Mouse (Mus musculus): ENCODE results near the gene Dpf2.
A peak's percentile ranks its signal among the peaks of the same experiment; 100 is the strongest.

Dpf2 gene

GRCm38 (mm10) chr19:5937095-5937835 lies 24.5 kb upstream of the Dpf2 start:
- DNase-seq (ENCODE audit: low spot score in 2 of 2) = no peak

GRCm38 (mm10) chr19:5935691-5936090 lies 22.9 kb upstream of the Dpf2 start:
- no peak for DNase-seq (ENCODE audit: low spot score in 2 of 2)

DNA sequence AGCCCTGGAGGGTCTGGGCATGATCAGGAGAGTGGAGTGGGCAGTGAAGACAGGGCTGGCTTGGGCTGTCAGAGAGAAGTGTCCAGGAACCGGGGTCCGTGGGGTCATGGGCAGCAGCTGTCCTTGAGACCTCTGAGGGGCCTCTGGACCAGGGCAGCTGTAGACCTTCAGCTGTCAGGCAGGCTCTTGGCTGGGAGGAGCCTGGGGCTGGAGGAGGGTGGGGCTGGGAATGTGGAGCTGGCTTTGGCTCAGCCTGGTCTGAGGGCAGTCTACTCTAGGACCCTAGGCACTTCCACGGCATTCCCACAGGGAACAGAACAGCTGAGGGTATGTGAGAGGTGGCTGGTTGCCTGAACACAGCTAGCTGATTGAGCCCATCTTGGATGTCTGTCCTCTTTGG lies 22.5 kb upstream of the Dpf2 start:
- DNase-seq (ENCODE audit: low spot score in 2 of 2) = peak in 1 of 2 experiments; percentile 33

DNA sequence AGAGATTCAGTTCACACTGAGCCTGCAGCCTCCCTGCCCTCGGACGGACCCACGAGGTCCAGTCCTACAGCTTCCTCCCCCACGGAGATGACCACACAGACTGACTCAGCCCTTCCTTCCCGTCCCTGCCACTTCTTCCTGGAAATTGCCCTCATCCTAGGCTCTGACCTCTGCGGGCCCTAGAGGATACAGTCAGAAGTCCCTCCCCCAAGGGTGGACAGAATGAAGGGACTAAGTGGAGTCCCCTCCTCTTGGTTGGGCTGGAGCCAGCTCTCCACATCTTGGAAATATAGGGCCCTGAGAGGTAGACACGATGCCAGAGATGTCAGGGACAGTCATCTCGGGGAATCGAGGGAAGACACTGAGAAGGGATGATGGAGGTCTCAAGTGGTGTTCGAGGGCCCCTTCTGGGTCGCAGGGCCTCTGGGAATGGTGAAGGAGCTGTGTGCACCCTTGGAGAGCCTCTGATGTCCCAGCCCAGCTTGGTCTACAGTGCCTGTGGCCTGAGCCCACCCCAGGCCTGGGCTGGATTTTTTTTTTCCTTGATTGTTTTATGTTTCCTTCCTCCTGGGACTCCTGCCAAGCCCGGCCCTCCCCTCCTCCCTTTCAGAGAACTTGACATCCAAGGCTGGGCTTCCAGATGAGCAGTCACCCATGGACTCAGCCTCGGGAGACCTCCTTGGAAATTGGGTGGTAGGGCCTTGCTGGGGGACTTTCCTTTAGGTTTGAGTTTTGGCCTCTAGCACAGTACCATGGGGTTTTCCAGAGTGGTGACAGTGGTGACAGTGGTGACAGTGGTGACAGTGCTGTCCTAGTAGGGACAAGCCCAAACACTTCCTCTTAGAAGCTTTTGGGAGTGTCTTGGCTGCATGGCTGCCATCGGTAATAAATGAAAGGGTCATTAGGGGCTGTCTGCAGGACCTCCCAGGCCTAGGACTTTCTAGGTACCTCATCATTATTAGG lies 17.1 kb upstream of the Dpf2 start:
- peak in 1 of 2 experiments; percentile 35 for DNase-seq (ENCODE audit: low spot score in 2 of 2)

GRCm38 (mm10) chr19:5928546-5928945 lies 15.7 kb upstream of the Dpf2 start:
- DNase-seq (ENCODE audit: low spot score in 2 of 2) = no peak

- DNase-seq (ENCODE audit: low spot score in 2 of 2) = no peak
Observed at GRCm38 (mm10) chr19:5928104-5928503, 15.3 kb upstream of the Dpf2 start.

DNA sequence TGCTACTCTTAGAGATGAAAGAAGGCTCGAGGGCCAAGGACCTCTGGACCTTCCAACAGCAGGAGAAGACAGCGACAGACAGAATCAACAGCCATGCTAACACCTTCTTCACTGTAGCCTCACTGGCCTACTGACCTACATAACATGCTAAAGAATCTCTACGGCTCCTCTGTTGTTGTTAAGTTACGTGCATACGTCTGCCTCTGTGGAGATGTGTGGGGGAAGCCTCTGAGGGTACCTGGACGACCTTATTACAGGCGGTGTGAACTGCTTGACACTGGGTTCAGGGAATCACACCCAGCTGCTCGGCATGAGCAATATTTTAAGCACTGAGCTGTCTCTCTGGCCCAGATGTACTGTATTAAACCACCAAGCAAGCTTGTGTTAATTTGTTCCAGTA lies 14.7 kb upstream of the Dpf2 start:
- DNase-seq (ENCODE audit: low spot score in 2 of 2) = no peak

- no peak for DNase-seq (ENCODE audit: low spot score in 2 of 2)
Observed at GRCm38 (mm10) chr19:5927026-5927425, 14.2 kb upstream of the Dpf2 start.

GRCm38 (mm10) chr19:5925311-5925855 lies 12.6 kb upstream of the Dpf2 start:
- no peak for DNase-seq (ENCODE audit: low spot score in 2 of 2)

DNA sequence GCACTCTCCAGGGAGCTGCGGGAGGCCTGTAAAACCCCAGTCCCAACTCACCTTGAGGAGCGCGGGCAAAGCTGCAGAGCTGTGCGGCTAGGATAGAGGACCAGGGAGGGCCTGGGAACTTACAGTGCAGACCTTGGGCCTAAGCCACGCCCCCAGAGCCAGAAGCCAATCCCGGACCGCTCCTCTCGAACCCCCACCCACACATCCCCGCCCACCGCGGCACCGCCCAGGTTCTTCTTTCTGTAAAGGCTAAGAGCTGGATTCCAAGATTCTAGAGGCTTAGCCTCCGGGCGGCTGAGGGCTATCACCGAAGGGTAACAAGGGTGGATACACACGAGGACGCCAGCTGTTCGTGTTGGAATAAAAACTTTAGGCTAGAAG lies 11.9 kb upstream of the Dpf2 start, which contains the start of gene Cdc42ep2:
Gene Cdc42ep2, minus strand, starts transcription at position 104 of the 381 bp plus-strand sequence.
- DNase-seq (ENCODE audit: low spot score in 2 of 2) = peak; percentile 92 to 99

DNA sequence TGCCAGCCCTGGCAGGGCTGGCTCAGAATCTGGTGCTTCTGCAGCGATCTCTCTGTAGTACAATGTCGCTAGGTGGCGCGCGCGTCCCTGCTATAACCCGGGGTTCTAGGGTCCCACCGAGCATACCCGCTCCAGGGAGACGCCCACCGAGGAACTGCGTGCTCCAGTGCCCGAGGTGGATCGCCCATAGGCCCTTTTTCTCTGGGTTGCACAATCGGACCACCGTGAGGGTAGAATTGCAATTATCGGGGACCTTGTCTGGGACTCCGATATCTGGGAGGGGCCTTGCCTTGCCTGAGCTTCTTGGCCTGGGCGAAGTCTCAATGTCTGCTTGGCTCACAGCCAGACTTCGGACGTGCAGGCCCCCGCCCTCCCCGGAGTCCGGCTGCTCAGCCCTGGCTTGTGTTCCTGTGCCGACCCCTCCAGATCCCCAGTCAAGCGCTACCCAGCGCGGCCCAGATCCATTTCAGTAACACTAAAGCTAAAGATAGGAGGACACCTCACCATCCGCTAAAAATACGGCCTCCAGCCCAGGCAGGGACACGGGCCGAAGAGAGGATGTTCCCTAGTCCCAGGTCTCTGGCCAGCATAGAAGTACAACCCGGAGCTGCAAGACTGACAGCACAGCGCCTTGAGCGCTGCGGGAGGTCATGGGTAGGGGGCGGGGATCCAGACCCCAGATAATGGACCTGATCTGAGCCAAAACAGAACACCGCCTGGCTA lies 11.3 kb upstream of the Dpf2 start:
- peak; percentile 89 to 95 for DNase-seq (ENCODE audit: low spot score in 2 of 2)

- no peak for DNase-seq (ENCODE audit: low spot score in 2 of 2)
Observed at GRCm38 (mm10) chr19:5922963-5923362, 10.2 kb upstream of the Dpf2 start.

- peak in 1 of 2 experiments; percentile 48 for DNase-seq (ENCODE audit: low spot score in 2 of 2)
Observed at GRCm38 (mm10) chr19:5922119-5922942, 9.5 kb upstream of the Dpf2 start.

GRCm38 (mm10) chr19:5921715-5922114 lies 8.9 kb upstream of the Dpf2 start:
- peak in 1 of 2 experiments; percentile 44 for DNase-seq (ENCODE audit: low spot score in 2 of 2)

GRCm38 (mm10) chr19:5912103-5913006 lies 455 bp downstream of the Dpf2 start:
- DNase-seq (ENCODE audit: low spot score in 2 of 2) = peak; percentile 95 to 99

DNA sequence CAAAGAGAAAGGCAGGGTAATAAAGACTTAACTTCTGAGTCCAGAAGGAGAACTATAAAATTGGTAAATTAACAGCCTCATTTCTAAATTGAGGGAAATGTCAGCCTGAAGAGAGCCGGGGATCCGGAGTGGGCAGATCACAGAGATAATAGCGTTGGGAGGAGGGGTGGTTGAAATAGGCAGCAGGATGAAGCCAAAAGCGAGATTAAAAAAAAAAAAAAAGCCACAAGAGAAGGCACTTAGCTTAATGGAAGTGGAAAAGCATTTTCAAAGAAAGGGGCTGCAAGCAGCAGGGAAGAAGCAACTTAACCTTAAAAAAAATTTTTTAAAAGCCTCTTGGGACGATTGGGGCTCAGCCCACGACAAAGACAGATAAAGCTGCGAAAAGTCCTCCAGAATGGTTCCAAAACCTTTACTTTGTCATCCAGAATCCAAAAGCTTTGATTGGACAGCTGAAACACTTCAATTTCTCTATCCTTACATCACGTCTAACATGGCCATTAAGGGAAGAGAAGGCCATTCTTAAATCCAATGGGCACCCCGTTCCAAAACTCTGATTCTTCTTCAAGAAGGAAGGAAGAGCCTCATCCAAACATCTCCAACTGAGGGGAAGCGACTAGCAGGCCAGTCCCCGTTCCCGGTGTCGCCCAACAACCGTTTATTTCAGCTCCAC lies 1.2 kb downstream of the Dpf2 start:
- no peak for DNase-seq (ENCODE audit: low spot score in 2 of 2)

GRCm38 (mm10) chr19:5910221-5910620 lies 2.6 kb downstream of the Dpf2 start:
- DNase-seq (ENCODE audit: low spot score in 2 of 2) = no peak

DNA sequence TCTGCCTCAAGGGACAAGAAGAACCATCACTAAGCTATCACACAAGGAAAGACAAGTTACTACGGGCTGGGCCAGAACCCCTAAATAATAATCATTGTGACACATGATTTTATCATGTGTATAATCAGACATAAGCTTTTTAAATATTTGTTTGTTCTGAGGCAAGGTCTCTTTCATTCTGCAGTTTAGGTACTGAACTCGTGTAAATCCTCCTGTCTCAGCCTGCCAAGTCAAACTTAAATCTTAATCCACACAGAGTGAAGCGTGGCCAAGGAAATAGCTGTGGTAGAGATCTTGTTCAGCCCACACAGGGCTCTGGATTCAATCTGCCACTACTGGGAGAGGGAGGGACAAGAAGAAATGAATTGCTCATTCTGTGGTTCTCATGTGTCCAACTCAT lies 5.5 kb downstream of the Dpf2 start:
- DNase-seq (ENCODE audit: low spot score in 2 of 2) = no peak

DNA sequence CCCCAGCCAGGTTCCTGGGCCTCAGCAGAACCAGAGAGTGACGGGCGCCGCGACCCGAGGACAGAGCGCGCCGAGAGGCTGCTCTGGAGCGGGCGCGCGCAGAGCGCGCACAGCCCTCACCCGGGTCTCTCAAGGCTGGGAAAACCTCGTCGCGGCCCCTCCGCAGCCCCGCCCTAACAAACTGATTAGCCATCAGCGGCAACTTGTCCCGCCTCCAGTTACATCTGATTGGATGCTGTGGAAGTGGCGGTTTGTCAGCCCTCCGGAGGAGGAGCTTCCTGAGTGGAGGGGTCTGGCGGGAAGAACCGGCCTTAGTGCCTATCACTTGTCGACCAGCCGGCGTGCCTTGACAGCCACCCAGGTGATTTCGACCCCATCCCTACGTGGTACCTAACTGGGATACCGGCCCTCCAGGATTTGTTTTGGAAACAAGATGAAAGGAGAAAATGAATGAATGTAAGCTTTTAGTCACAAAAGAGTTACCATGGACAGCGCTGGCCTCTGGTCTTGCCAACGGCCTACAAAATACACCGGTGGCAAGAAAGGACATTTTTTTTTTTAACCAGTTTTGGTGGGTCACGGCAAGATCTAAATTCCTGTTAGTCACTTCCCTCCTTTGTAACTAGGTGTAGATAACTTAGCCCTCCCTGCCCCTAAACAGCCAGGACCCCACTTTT lies 18.7 kb downstream of the Dpf2 start, which contains the start of gene Tigd3:
Gene Tigd3, minus strand, starts transcription at position 148 of the 677 bp plus-strand sequence.
- peak; percentile 96 to 97 for DNase-seq (ENCODE audit: low spot score in 2 of 2)
